Mouse (Mus musculus) embryonic facial prominence, embryonic 13.5 days (tissue): Measurements from ENCODE around the gene Rpp25. TPM values are rescaled to one million over a fixed set of nuclear protein-coding genes. Genes with fewer than 3 reads are reported as not detected.

ENCODE experiments used
- ATAC-seq: fragments of 200-750 bp; cut with Nextera tagmentation; 2 replicates; pipeline ENCODE4 v1.8.0; 2017; ENCODE audit warnings: low read depth; ENCODE audit not compliant: insufficient number of reproducible peaks, insufficient read depth, low FRiP score, low TSS enrichment
- H3K27ac ChIP-seq: fragments of 300-500 bp; sonication (generic); 2 replicates; pipeline ENCODE4 v1.5.1; 2015; ENCODE audit warnings: moderate library complexity, mild to moderate bottlenecking, inconsistent platforms
- H3K27me3 ChIP-seq: fragments of 300-500 bp; sonication (generic); 2 replicates; pipeline ENCODE4 v1.6.1; 2015; ENCODE audit warnings: mild to moderate bottlenecking, inconsistent platforms
- H3K36me3 ChIP-seq: fragments of 300-500 bp; sonication (generic); 2 replicates; pipeline ENCODE4 v1.6.1; 2015; ENCODE audit warnings: mild to moderate bottlenecking, inconsistent platforms
- H3K4me1 ChIP-seq: fragments of 300-500 bp; sonication (generic); 2 replicates; pipeline ENCODE4 v1.6.1; 2015; ENCODE audit warnings: inconsistent platforms
- H3K4me2 ChIP-seq: fragments of 300-500 bp; sonication (generic); 2 replicates; pipeline ENCODE4 v1.6.1; 2015; ENCODE audit warnings: moderate library complexity, mild to moderate bottlenecking, inconsistent platforms
- H3K4me3 ChIP-seq: fragments of 300-500 bp; sonication (generic); 2 replicates; pipeline ENCODE4 v1.5.1; 2015; ENCODE audit warnings: mild to moderate bottlenecking, inconsistent platforms
- H3K9ac ChIP-seq: fragments of 300-500 bp; sonication (generic); 2 replicates; pipeline ENCODE4 v1.6.1; 2015; ENCODE audit warnings: mild to moderate bottlenecking, inconsistent platforms
- H3K9me3 ChIP-seq: fragments of 300-500 bp; sonication (generic); 2 replicates; pipeline ENCODE4 v1.6.1; 2016; ENCODE audit warnings: inconsistent platforms
- WGBS: fragments of 180-500 bp; shearing (Covaris S2); methylation state at CpG from one replicate; pipeline ENCODE4 v1.1.7; 2015; ENCODE audit warnings: mixed read lengths; 5-methylcytosine and 5-hydroxymethylcytosine counted together
- polyA plus RNA-seq: library from polyadenylated mRNA; unstranded; fragments of >200 nt; fragmentation: Nextera tagmentation; extraction: Ambion mirVana; gene quantifications from 2 replicates; pipeline ENCODE4 v1.2.1, GENCODE M21; 2015

Gene Rpp25
- 0.61 and 1.3 TPM in 2 replicates for polyA plus RNA-seq

- whole genome bisulfite sequencing: 1% methylated on average over 46 of the region's 46 CpGs
- peak within 1 kb of the TSS; percentile 91 for H3K4me2 ChIP-seq
Observed at GRCm38 (mm10) chr9:57503622-57504380, at the start of gene Rpp25. TSS of gene Rpp25 (plus strand) at chr9:57504026.

GRCm38 (mm10) chr9:57459707-57460106 lies 44.1 kb upstream of the Rpp25 start:
- no peak for ATAC-seq
- no peaks in the 10 kb centered on the region for H3K27me3 ChIP-seq
- WGBS: 93% methylated on average over 2 of the region's 2 CpGs
- H3K4me3 ChIP-seq: no peak overlapping the region
- no peaks in the 10 kb centered on the region for H3K4me1 ChIP-seq
- no peaks in the 10 kb centered on the region for H3K36me3 ChIP-seq
- H3K9me3 ChIP-seq: no peaks in the 10 kb centered on the region
- H3K4me2 ChIP-seq: no peak overlapping the region
- H3K9ac ChIP-seq: no peak overlapping the region
- H3K27ac ChIP-seq: no peak overlapping the region

More at GRCm38 (mm10) chr9:57503622-57504380, at the start of gene Rpp25:
- Histone ChIP-seq H3K36me3 (no peaks in the 10 kb centered on the region), H3K27ac (no peak within 1 kb of the TSS), H3K9me3 (no peaks in the 10 kb centered on the region), H3K4me1 (peaks cover 38% of the 10 kb centered on the region), H3K27me3 (peaks cover 81% of the 10 kb centered on the region), H3K9ac (peak within 1 kb of the TSS; percentile 63), H3K4me3 (peak within 1 kb of the TSS; percentile 49)
- ATAC-seq: peak; percentile 67; the same call in 1 of the 2 replicates

DNA sequence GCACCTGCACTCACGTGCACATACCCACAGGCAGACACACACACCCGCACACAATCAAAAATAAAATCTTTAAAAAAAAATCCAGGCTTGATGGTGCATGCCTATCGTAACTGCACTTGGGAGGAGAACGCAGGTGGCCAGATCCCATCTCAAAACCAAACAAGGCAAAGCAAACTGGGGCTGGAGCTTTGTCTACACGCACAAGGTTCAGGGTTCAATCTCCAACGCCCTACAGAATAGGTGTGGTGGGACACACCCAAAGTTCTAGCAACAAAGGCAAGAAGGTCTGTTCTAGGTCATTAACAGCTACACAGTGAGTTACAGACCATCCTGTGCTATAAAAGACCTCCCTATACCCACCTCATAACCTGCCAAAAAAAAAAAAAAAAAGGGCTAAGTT lies 41.0 kb upstream of the Rpp25 start:
- no peak overlapping the region for H3K27ac ChIP-seq
- H3K36me3 ChIP-seq: no peaks in the 10 kb centered on the region
- H3K9me3 ChIP-seq: no peaks in the 10 kb centered on the region
- 83% methylated on average over 6 of the region's 6 CpGs for WGBS
- H3K27me3 ChIP-seq: 0 out of 2 replicates have a peak, but pooled peaks cover 4% of the 10 kb centered on the region
- H3K4me1 ChIP-seq: peaks cover 11% of the 10 kb centered on the region
- no peak for ATAC-seq
- no peak overlapping the region for H3K4me2 ChIP-seq
- no peak overlapping the region for H3K4me3 ChIP-seq
- H3K9ac ChIP-seq: no peak overlapping the region

- Histone ChIP-seq H3K4me2 (no peak overlapping the region), H3K27me3 (0 out of 2 replicates have a peak, but pooled peaks cover 4% of the 10 kb centered on the region), H3K4me3 (no peak overlapping the region), H3K9ac (no peak overlapping the region), H3K36me3 (no peaks in the 10 kb centered on the region), H3K27ac (no peak overlapping the region), H3K4me1 (peaks cover 11% of the 10 kb centered on the region), H3K9me3 (no peaks in the 10 kb centered on the region)
- 49% methylated on average over 3 of the region's 3 CpGs for WGBS
- no peak for ATAC-seq
Observed at GRCm38 (mm10) chr9:57466101-57466500, 37.7 kb upstream of the Rpp25 start.

GRCm38 (mm10) chr9:57467271-57467771 lies 36.5 kb upstream of the Rpp25 start:
- H3K9me3 ChIP-seq: no peaks in the 10 kb centered on the region
- peak overlapping the region; percentile 84 for H3K9ac ChIP-seq
- peak overlapping the region; percentile 78 for H3K4me3 ChIP-seq
- 0 out of 2 replicates have a peak, but pooled peaks cover 4% of the 10 kb centered on the region for H3K27me3 ChIP-seq
- under 1% methylated on average over 18 of the region's 18 CpGs for WGBS
- no peak for ATAC-seq
- H3K27ac ChIP-seq: no peak overlapping the region
- peaks cover 11% of the 10 kb centered on the region for H3K4me1 ChIP-seq
- H3K36me3 ChIP-seq: no peaks in the 10 kb centered on the region
- H3K4me2 ChIP-seq: peak overlapping the region; percentile 94

DNA sequence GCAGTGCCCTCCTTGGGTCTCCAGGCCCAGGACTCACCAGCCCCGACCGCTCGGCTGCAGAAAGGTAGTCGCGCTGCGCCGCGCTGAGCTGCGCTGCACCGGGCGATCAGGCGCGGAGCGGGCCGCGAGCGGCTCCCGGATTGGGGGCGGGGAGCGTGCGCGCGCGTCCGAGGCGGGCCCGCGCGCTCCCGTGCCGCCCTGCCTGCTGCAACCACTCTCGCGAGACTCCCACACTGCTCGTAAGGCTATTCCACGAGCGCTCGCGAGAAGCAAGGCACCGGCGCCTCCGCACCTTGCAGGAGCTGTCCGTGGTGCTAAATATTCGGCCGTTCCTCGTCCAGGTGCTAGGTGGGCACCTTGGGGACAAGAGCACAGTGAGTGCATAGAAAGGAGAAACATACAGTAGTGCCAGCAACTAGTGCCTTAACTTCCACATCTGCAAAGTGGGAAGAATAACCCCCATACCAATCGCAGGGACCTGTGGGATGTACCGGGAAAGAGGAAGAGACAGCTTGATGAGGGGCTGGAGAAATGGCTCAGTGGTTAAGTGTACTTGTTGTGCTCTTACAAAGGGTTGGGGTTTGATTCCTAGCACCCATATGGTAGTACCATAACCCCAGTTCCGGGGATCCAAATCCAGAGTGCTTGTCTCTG lies 35.8 kb upstream of the Rpp25 start, which contains the start of gene Scamp5:
Scamp5 (minus strand) TSS at position 165 of the 654 bp plus-strand sequence.
- ATAC-seq: peak; percentile 89
- peak within 1 kb of the TSS; percentile 94 for H3K4me2 ChIP-seq
- no peaks in the 10 kb centered on the region for H3K9me3 ChIP-seq
- peaks cover 11% of the 10 kb centered on the region for H3K4me1 ChIP-seq
- H3K27me3 ChIP-seq: 0 out of 2 replicates have a peak, but pooled peaks cover 4% of the 10 kb centered on the region
- 2% methylated on average over 48 of the region's 48 CpGs for whole genome bisulfite sequencing
- peak within 1 kb of the TSS; percentile 84 for H3K9ac ChIP-seq
- H3K4me3 ChIP-seq: peak within 1 kb of the TSS; percentile 78
- no peak within 1 kb of the TSS for H3K27ac ChIP-seq
- H3K36me3 ChIP-seq: no peaks in the 10 kb centered on the region

DNA sequence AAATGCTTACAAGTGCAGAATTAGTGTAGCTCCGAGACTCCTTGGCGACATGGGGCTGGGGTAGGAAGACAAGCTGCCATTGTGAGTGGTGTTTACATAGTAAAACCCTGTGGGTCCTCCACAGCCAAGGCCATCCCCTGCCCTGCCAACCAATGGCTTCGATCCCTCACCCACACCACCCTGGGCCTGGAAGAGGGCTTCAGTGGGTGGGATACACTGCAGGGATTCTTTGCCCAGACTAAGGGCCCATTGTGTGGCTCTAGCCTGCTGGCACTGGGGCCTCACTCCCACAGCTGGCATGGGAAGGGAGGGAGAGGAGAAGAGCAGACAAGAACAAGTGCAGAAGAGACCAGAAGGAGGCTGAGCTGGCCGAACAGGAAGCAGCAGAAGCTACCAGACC lies 34.9 kb upstream of the Rpp25 start:
- peaks cover 11% of the 10 kb centered on the region for H3K4me1 ChIP-seq
- no peak overlapping the region for H3K4me2 ChIP-seq
- 0 out of 2 replicates have a peak, but pooled peaks cover 4% of the 10 kb centered on the region for H3K27me3 ChIP-seq
- H3K36me3 ChIP-seq: no peaks in the 10 kb centered on the region
- no peak overlapping the region for H3K27ac ChIP-seq
- WGBS: 60% methylated on average over 4 of the region's 4 CpGs
- no peak for ATAC-seq
- no peak overlapping the region for H3K4me3 ChIP-seq
- H3K9ac ChIP-seq: no peak overlapping the region
- H3K9me3 ChIP-seq: no peaks in the 10 kb centered on the region

DNA sequence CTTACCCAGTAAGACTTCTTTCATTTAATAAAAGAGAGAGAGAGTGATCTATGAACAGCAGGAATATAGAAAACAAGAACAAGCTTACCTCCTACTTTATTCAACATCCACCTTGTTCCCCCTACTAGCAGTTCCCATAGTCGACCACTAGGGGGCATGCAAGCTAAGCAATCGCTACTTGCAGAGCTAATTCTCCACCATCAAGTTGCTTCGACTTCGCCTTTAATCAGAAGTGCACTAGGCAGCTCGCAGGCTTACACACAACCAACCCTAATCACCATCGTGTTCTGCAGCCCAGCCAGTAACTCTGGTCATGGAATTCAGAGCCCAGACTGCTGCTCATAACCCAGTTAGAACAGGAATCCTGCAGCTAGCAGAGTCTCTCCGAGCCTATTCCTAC lies 18.1 kb upstream of the Rpp25 start:
- H3K4me2 ChIP-seq: no peak overlapping the region
- H3K4me1 ChIP-seq: no peaks in the 10 kb centered on the region
- H3K9ac ChIP-seq: no peak overlapping the region
- 16% methylated on average over 7 of the region's 7 CpGs for WGBS
- no peaks in the 10 kb centered on the region for H3K36me3 ChIP-seq
- H3K27ac ChIP-seq: no peak overlapping the region
- H3K4me3 ChIP-seq: no peak overlapping the region
- ATAC-seq: no peak
- no peaks in the 10 kb centered on the region for H3K9me3 ChIP-seq
- peaks cover 4% of the 10 kb centered on the region; the same call in 1 of the 2 replicates for H3K27me3 ChIP-seq

- no peaks in the 10 kb centered on the region for H3K36me3 ChIP-seq
- peaks cover 4% of the 10 kb centered on the region; the same call in 1 of the 2 replicates for H3K27me3 ChIP-seq
- no peak overlapping the region for H3K4me3 ChIP-seq
- no peaks in the 10 kb centered on the region for H3K9me3 ChIP-seq
- H3K4me1 ChIP-seq: no peaks in the 10 kb centered on the region
- no peak for ATAC-seq
- H3K4me2 ChIP-seq: no peak overlapping the region
- no peak overlapping the region for H3K9ac ChIP-seq
- H3K27ac ChIP-seq: no peak overlapping the region
- 70% methylated on average over 7 of the region's 7 CpGs for WGBS
Observed at GRCm38 (mm10) chr9:57487807-57488206, 16.0 kb upstream of the Rpp25 start.

DNA sequence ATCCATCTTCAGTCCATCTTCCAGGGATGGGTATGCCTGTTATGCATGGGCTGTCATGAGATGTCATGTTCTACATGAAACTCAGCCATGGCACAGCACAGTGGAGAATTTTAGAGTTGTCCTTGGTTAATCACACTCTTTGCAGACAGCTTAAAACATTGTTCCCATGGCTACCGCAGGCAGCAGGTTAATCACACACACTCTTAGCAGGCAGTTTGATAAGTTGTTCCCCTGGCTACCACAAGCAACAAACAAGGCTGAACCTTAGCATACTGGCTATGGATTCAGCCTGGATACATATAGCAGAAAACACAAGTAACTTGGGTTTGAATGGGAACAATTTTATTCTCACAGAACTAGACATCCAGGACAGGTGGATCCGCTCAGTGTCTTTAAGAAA lies 10.3 kb upstream of the Rpp25 start:
- Histone ChIP-seq H3K36me3 (no peaks in the 10 kb centered on the region), H3K4me3 (no peak overlapping the region), H3K4me1 (no peaks in the 10 kb centered on the region), H3K9ac (no peak overlapping the region), H3K4me2 (no peak overlapping the region), H3K27ac (no peak overlapping the region), H3K9me3 (no peaks in the 10 kb centered on the region), H3K27me3 (peaks cover 5% of the 10 kb centered on the region)
- WGBS: 89% methylated on average over 2 of the region's 2 CpGs
- no peak for ATAC-seq

GRCm38 (mm10) chr9:57494970-57495369 lies 8.9 kb upstream of the Rpp25 start:
- ATAC-seq: no peak
- Histone ChIP-seq H3K27me3 (peaks cover 19% of the 10 kb centered on the region), H3K4me3 (no peak overlapping the region), H3K27ac (no peak overlapping the region), H3K9ac (no peak overlapping the region), H3K4me1 (no peaks in the 10 kb centered on the region), H3K4me2 (no peak overlapping the region), H3K36me3 (no peaks in the 10 kb centered on the region), H3K9me3 (no peaks in the 10 kb centered on the region)
